Mouse (Mus musculus) adrenal gland, postnatal 4 days (tissue): ENCODE results near the gene Lypd6. TPM values are rescaled to one million over a fixed set of nuclear protein-coding genes. Genes with fewer than 3 reads are reported as not detected.

Source experiments
- DNase-seq, 2 experiments: peaks; one replicate each; pipeline ENCODE4 v3.0.0; 2021 to 2022; ENCODE audit warnings: low spot score in 2 of 2, mixed read lengths in 2 of 2
- total RNA-seq, 2 experiments: library from RNA; stranded (reverse); gene quantifications; 2 replicates each; pipeline ENCODE4 v1.2.3; 2021

The Lypd6 gene
- total RNA-seq, 2 experiments from 2014 or later, result 16.0 to 19.8 TPM

GRCm38 (mm10) chr2:50165277-50165676 lies 99.0 kb downstream of the Lypd6 start:
- no peak for DNase-seq

- DNase-seq, result no peak
Measured at GRCm38 (mm10) chr2:50166082-50166481, 99.9 kb downstream of the Lypd6 start.

- DNase-seq, result no peak
Measured at GRCm38 (mm10) chr2:50173730-50174528, 107.7 kb downstream of the Lypd6 start.

GRCm38 (mm10) chr2:50175709-50176108 lies 109.5 kb downstream of the Lypd6 start:
- no peak for DNase-seq

GRCm38 (mm10) chr2:50179164-50179563 lies 112.9 kb downstream of the Lypd6 start:
- DNase-seq, result no peak

- no peak for DNase-seq
Measured at GRCm38 (mm10) chr2:50180423-50180822, 114.2 kb downstream of the Lypd6 start.

- no peak for DNase-seq
Measured at GRCm38 (mm10) chr2:50181332-50181731, 115.1 kb downstream of the Lypd6 start.

- no peak for DNase-seq
Measured at GRCm38 (mm10) chr2:50186711-50187405, 120.6 kb downstream of the Lypd6 start.

GRCm38 (mm10) chr2:50188856-50189255 lies 122.6 kb downstream of the Lypd6 start:
- DNase-seq, result no peak

GRCm38 (mm10) chr2:50196681-50197080 lies 130.5 kb downstream of the Lypd6 start:
- no peak for DNase-seq

GRCm38 (mm10) chr2:50197801-50198200 lies 131.6 kb downstream of the Lypd6 start:
- no peak for DNase-seq

- DNase-seq, result no peak
Measured at GRCm38 (mm10) chr2:50200541-50200940, 134.3 kb downstream of the Lypd6 start.

- no peak for DNase-seq
Measured at GRCm38 (mm10) chr2:50220574-50220973, 154.3 kb downstream of the Lypd6 start.

GRCm38 (mm10) chr2:50225019-50225418 lies 158.8 kb downstream of the Lypd6 start:
- DNase-seq, result no peak

GRCm38 (mm10) chr2:50233491-50233890 lies 167.3 kb downstream of the Lypd6 start:
- DNase-seq, result no peak

Other genes with a start within 250 kb of the Lypd6 start
- 100 to 1,000 TPM; 101 to 112 TPM for gene Mmadhc, start 230.4 kb downstream of the Lypd6 start, total RNA-seq